Mouse (Mus musculus) bone marrow macrophage, adult 2 months (primary cell): ENCODE measurements at regions not wholly inside any gene's neighbourhood (a gene's known extent, or its start where the extent isn't known, plus 50 kb on each side); places are given as distances from the start of the nearest gene placed in this dataset.

Source experiments
- CTCF ChIP-seq: IDR thresholded peaks from 2 replicates; pipeline ENCODE4 v1.5.1; 2012; ENCODE audit warnings: low read depth, mild to moderate bottlenecking, low read length, moderate library complexity
- POLR2A ChIP-seq: IDR thresholded peaks from 2 replicates; pipeline ENCODE4 v1.6.1; 2012; ENCODE audit warnings: mild to moderate bottlenecking, low read depth, low read length, borderline replicate concordance

- TF ChIP-seq CTCF, result no peak
- no peak for TF ChIP-seq POLR2A
These were observed 167.4 kb downstream of the 4930474N05Rik start for GRCm38 (mm10) chr14:36262126-36262525.
